ENCODE assay signal across 8 mouse cellular contexts in genomic region chr19:47253053-47253628, GRCm38 (mm10).
DNase-seq lines count a peak whose midpoint lies in the region; ATAC-seq lines count a peak whose summit lies in the region.

No protein-coding gene starts in this region.

- H3K9me3 ChIP-seq in megakaryocyte, embryonic 14.5 days, result peaks cover 9% of the 10 kb centered on the region; the same call in 1 of the 2 replicates
- H3K9me3 ChIP-seq in limb, embryonic 11.5 days (ENCODE audit: control insufficient read depth, low read length), result no peaks in the 10 kb centered on the region

- DNase-seq in adrenal gland, adult 2 months, result peak; percentile 38
- DNase-seq in adrenal gland, adult 8-10 months, result no peak
- peak; percentile 51 for DNase-seq in limb, embryonic 11.5 days (ENCODE audit: low spot score)
- peak; percentile 76 for DNase-seq in retina, postnatal 1 day
- no peak for DNase-seq in natural killer cell, adult 2 months (ENCODE audit: low spot score in 2 of 2)
- no peak for DNase-seq in left cerebral cortex, adult 18-20 months (ENCODE audit: low spot score in 2 of 2)

- ATAC-seq in megakaryocyte, adult 5-6 weeks (ENCODE audit: poor library complexity, severe bottlenecking), result no peak
- ATAC-seq in limb, embryonic 11.5 days (ENCODE audit: insufficient number of reproducible peaks, low FRiP score, low TSS enrichment, low read depth), result no peak

- no peaks in the 10 kb centered on the region for H3K36me3 ChIP-seq in megakaryocyte, embryonic 14.5 days (replicated peaks; ENCODE audit: low read length)
- H3K36me3 ChIP-seq in limb, embryonic 11.5 days (ENCODE audit: control insufficient read depth, insufficient read depth, low read length), result no peaks in the 10 kb centered on the region

- H3K27ac ChIP-seq in limb, embryonic 11.5 days (replicated peaks; ENCODE audit: low read depth, low read length), result no peak overlapping the region

- H3K4me2 ChIP-seq in limb, embryonic 11.5 days (ENCODE audit: low read depth, severe bottlenecking), result peak overlapping the region; percentile 56

- H3K4me1 ChIP-seq in megakaryocyte, embryonic 14.5 days, result peaks cover 9% of the 10 kb centered on the region
- peaks cover 12% of the 10 kb centered on the region; the same call in 1 of the 2 replicates for H3K4me1 ChIP-seq in limb, embryonic 11.5 days (ENCODE audit: control insufficient read depth, insufficient read depth, low read length)

- peak overlapping the region; percentile 53 for H3K4me3 ChIP-seq in megakaryocyte, embryonic 14.5 days (replicated peaks)
- peak overlapping the region; percentile 33 for H3K4me3 ChIP-seq in limb, embryonic 11.5 days (ENCODE audit: low read depth, low read length)

- 2% methylated on average over 87 of the region's 90 CpGs for WGBS in limb, embryonic 11.5 days

- H3K27me3 ChIP-seq in megakaryocyte, embryonic 14.5 days (replicated peaks), result peaks cover 91% of the 10 kb centered on the region
- peaks cover 23% of the 10 kb centered on the region for H3K27me3 ChIP-seq in limb, embryonic 11.5 days (ENCODE audit: control insufficient read depth, insufficient read depth, low read length)

- peak overlapping the region; percentile 45; the same call in 1 of the 2 replicates for H3K9ac ChIP-seq in limb, embryonic 11.5 days (ENCODE audit: low read length)

Comparison
In these comparisons a context has a peak if more than half of its experiments do, and no peak if none do; other contexts are left out.
1. DNase-seq: peak in adrenal gland, adult 2 months (single experiment), limb, embryonic 11.5 days (single experiment) and retina, postnatal 1 day (single experiment); none in adrenal gland, adult 8-10 months (single experiment), natural killer cell, adult 2 months (0 of 2) and left cerebral cortex, adult 18-20 months (0 of 2).